Mouse (Mus musculus) kidney, embryonic 15.5 days (tissue): ENCODE measurements around the gene Maged1. TPM values are rescaled to one million over a fixed set of nuclear protein-coding genes. Genes with fewer than 3 reads are reported as not detected.
"Not testable (repeated sequence)": the region's sequence is repeated elsewhere in the genome, so short reads cannot be mapped to it uniquely, and the experiment has no call there.

Experiments used
- ATAC-seq: fragments of 200-750 bp; cut with Nextera tagmentation; replicated peaks from 2 replicates; pipeline ENCODE4 v1.8.0; 2017; ENCODE audit warnings: moderate TSS enrichment; ENCODE audit not compliant: low FRiP score
- H3K27ac ChIP-seq: fragments of 300-500 bp; sonication (generic); 2 replicates; pipeline ENCODE4 v1.5.1; 2015; ENCODE audit warnings: mild to moderate bottlenecking, inconsistent platforms
- H3K27me3 ChIP-seq: fragments of 300-500 bp; sonication (generic); 2 replicates; pipeline ENCODE4 v1.6.1; 2015; ENCODE audit warnings: inconsistent platforms
- H3K36me3 ChIP-seq: fragments of 300-500 bp; sonication (generic); 2 replicates; pipeline ENCODE4 v1.6.1; 2015; ENCODE audit warnings: inconsistent platforms
- H3K4me1 ChIP-seq: fragments of 300-500 bp; sonication (generic); 2 replicates; pipeline ENCODE4 v1.6.1; 2015; ENCODE audit warnings: inconsistent platforms
- H3K4me2 ChIP-seq: fragments of 300-500 bp; sonication (generic); 2 replicates; pipeline ENCODE4 v1.6.1; 2015; ENCODE audit warnings: moderate library complexity, mild to moderate bottlenecking, inconsistent platforms
- H3K4me3 ChIP-seq: fragments of 300-500 bp; sonication (generic); replicated peaks from 2 replicates; pipeline ENCODE4 v1.5.1; 2015; ENCODE audit warnings: mild to moderate bottlenecking, inconsistent platforms
- H3K9ac ChIP-seq: fragments of 300-500 bp; sonication (generic); 2 replicates; pipeline ENCODE4 v1.6.1; 2015; ENCODE audit warnings: mild to moderate bottlenecking, inconsistent platforms
- H3K9me3 ChIP-seq: fragments of 300-500 bp; sonication (generic); replicated peaks from 2 replicates; pipeline ENCODE4 v1.6.1; 2016; ENCODE audit warnings: inconsistent platforms
- WGBS: fragments of 180-500 bp; shearing (Covaris S2); methylation state at CpG from one replicate; pipeline ENCODE4 v1.1.7; 2015; ENCODE audit warnings: mixed read lengths; 5-methylcytosine and 5-hydroxymethylcytosine counted together
- polyA plus RNA-seq: library from polyadenylated mRNA; unstranded; fragments of >200 nt; fragmentation: Nextera tagmentation; extraction: Ambion mirVana; gene quantifications from 2 replicates; pipeline ENCODE4 v1.2.1, GENCODE M21; 2015

Gene Maged1
- polyA plus RNA-seq, 1 experiment from 2014 or later: 609 TPM

DNA sequence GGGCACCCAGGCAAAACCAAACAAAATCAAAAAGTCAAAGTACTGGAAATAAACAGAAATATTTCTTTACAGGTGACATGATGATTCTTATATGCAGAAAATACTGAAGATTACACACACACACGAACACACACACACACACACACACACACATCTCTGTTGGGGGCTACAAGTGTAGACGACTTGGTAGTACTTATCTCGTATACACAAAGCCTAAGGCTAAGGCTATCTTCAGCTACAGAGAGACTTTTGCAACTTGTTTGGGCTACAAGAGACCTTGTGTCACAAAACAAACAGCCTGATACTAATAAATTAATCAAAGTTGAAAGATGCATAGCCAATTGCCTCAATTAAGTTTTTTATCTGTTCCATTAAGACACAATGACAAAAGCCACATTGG lies 19.8 kb downstream of the Maged1 start:
- Histone ChIP-seq H3K36me3 (no peaks in the 10 kb centered on the region), H3K9me3 (no peaks in the 10 kb centered on the region), H3K9ac (no peak overlapping the region), H3K27me3 (peaks cover 28% of the 10 kb centered on the region; the same call in 1 of the 2 replicates), H3K27ac (no peak overlapping the region), H3K4me2 (no peak overlapping the region), H3K4me1 (no peaks in the 10 kb centered on the region), H3K4me3 (no peak overlapping the region)
- WGBS: 82% methylated on average over 3 of the region's 3 CpGs
- no peak for ATAC-seq

- no peaks in the 10 kb centered on the region for H3K36me3 ChIP-seq
- H3K4me3 ChIP-seq: no peak overlapping the region
- no peak overlapping the region for H3K27ac ChIP-seq
- H3K9me3 ChIP-seq: no peaks in the 10 kb centered on the region
- peaks cover 20% of the 10 kb centered on the region; the same call in 1 of the 2 replicates for H3K27me3 ChIP-seq
- H3K9ac ChIP-seq: no peak overlapping the region
- H3K4me1 ChIP-seq: no peaks in the 10 kb centered on the region
- ATAC-seq: no peak
- H3K4me2 ChIP-seq: no peak overlapping the region
- 71% methylated on average over 3 of the region's 3 CpGs for WGBS
These were observed 33.5 kb downstream of the Maged1 start for GRCm38 (mm10) chrX:94508442-94508819.

DNA sequence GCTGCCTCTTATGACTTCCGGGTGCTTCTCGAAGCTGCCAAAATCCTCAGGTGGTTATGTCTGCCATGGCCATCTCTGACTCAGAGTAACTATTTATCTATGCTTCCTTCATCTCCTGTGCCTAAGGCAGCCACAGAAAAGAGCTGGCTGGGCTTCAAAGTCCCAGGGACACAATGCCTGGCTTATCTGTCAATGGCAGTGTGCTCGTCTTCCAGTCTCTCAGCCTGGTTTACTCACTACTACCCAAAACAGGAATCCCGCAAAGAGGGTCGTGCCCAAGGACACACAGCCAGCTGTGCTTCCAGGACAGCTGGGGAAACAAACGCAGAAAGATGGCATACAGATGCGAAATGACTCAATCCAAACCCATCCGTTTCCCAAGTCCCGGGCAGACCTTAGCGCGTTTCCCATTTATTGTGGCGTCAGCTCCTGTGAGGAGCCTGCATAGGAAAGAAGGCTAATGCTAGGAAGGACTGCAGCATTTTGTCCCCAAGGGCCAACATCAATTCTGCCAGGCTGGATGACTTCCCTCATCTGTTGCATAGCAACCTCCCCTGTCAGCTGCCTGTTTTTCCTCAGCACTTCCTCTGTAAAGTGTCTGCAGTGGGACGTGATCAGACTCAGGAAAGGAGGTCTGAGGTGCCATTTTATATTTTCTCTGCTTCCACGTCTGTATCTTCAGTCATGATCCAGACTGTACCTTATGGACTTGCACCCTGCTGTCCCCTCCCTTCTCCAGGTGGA lies 34.1 kb downstream of the Maged1 start:
- H3K27me3 ChIP-seq: peaks cover 24% of the 10 kb centered on the region; the same call in 1 of the 2 replicates
- WGBS: 37% methylated on average over 7 of the region's 14 CpGs
- ATAC-seq, H3K27ac ChIP-seq, H3K9me3 ChIP-seq, H3K4me1 ChIP-seq, H3K4me3 ChIP-seq, H3K36me3 ChIP-seq, H3K4me2 ChIP-seq, H3K9ac ChIP-seq: not testable (repeated sequence)

GRCm38 (mm10) chrX:94486001-94486792 lies 55.7 kb downstream of the Maged1 start:
- no peak overlapping the region for H3K4me2 ChIP-seq
- no peak overlapping the region for H3K27ac ChIP-seq
- no peaks in the 10 kb centered on the region for H3K36me3 ChIP-seq
- no peaks in the 10 kb centered on the region for H3K4me1 ChIP-seq
- peaks cover 13% of the 10 kb centered on the region for H3K27me3 ChIP-seq
- H3K9ac ChIP-seq: no peak overlapping the region
- H3K4me3 ChIP-seq: no peak overlapping the region
- ATAC-seq: peak; percentile 62; the same call in 1 of the 2 replicates
- H3K9me3 ChIP-seq: no peaks in the 10 kb centered on the region
- 91% methylated on average over 2 of the region's 2 CpGs for WGBS

Other genes starting within 250 kb of the Maged1 start
- gene Fam90a1b, start 175.4 kb downstream of the Maged1 start, polyA plus RNA-seq: 0.12 TPM in 1 of 2 replicates, not detected in the other
- 96.9 and 118 TPM in 2 replicates for gene Apoo, start 175.0 kb downstream of the Maged1 start, polyA plus RNA-seq
- gene Gspt2, start 93.9 kb upstream of the Maged1 start, polyA plus RNA-seq: 5.1 and 5.8 TPM in 2 replicates
- 1.4 and 1.7 TPM in 2 replicates for gene Zxdb, start 182.4 kb upstream of the Maged1 start, polyA plus RNA-seq